Mouse (Mus musculus): ENCODE results near the gene Cyp2u1. TPM values are rescaled to one million over a fixed set of nuclear protein-coding genes. Genes with fewer than 3 reads are reported as not detected.
"Not testable (repeated sequence)": the region's sequence is repeated elsewhere in the genome, so short reads cannot be mapped to it uniquely, and the experiment has no call there.

Cyp2u1 gene
- polyA plus RNA-seq, 1 experiment = 0.90 TPM

GRCm38 (mm10) chr3:131343311-131343710 is 40.3 kb upstream of the Cyp2u1 start:
- no peaks in the 10 kb centered on the region for H3K36me3 ChIP-seq (ENCODE audit: control insufficient read depth, insufficient read depth, low read length, poor library complexity, severe bottlenecking)
- H3K27ac ChIP-seq (ENCODE audit: insufficient read depth, low read length) = no peak overlapping the region
- no peak for TF ChIP-seq EP300 (IDR thresholded peaks at IDR 0.05; ENCODE audit: insufficient read depth, low read depth, low read length)
- TF ChIP-seq CTCF (IDR thresholded peaks at IDR 0.05; ENCODE audit: low read depth, low read length) = no peak
- no peak for TF ChIP-seq POLR2A (IDR thresholded peaks at IDR 0.05; ENCODE audit: insufficient read depth, low read length)
- H3K4me1 ChIP-seq (ENCODE audit: control insufficient read depth, insufficient read depth, low read length) = no peaks in the 10 kb centered on the region
- H3K4me3 ChIP-seq (ENCODE audit: low read depth, low read length) = no peak overlapping the region
- H3K9me3 ChIP-seq (replicated peaks; ENCODE audit: control insufficient read depth, insufficient read depth, low read length, poor library complexity, severe bottlenecking) = no peaks in the 10 kb centered on the region; the same call in none of the 2 replicates
- no peaks in the 10 kb centered on the region; the same call in 1 of the 2 replicates for H3K27me3 ChIP-seq (ENCODE audit: control insufficient read depth, insufficient read depth, low read length, poor library complexity, severe bottlenecking)
- no peak overlapping the region for H3K9ac ChIP-seq (ENCODE audit: low read depth, poor library complexity, severe bottlenecking)

GRCm38 (mm10) chr3:131340885-131341284 is 37.9 kb upstream of the Cyp2u1 start:
- no peaks in the 10 kb centered on the region for H3K36me3 ChIP-seq (ENCODE audit: control insufficient read depth, insufficient read depth, low read length, poor library complexity, severe bottlenecking)
- peaks cover 10% of the 10 kb centered on the region for H3K9me3 ChIP-seq (replicated peaks; ENCODE audit: control insufficient read depth, insufficient read depth, low read length, poor library complexity, severe bottlenecking)
- H3K9ac ChIP-seq (ENCODE audit: low read depth, poor library complexity, severe bottlenecking) = no peak overlapping the region
- H3K4me1 ChIP-seq (ENCODE audit: control insufficient read depth, insufficient read depth, low read length) = no peaks in the 10 kb centered on the region
- TF ChIP-seq CTCF (IDR thresholded peaks at IDR 0.05; ENCODE audit: low read depth, low read length) = no peak
- TF ChIP-seq EP300 (IDR thresholded peaks at IDR 0.05; ENCODE audit: insufficient read depth, low read depth, low read length) = no peak
- TF ChIP-seq POLR2A (IDR thresholded peaks at IDR 0.05; ENCODE audit: insufficient read depth, low read length) = no peak
- no peak overlapping the region for H3K27ac ChIP-seq (ENCODE audit: insufficient read depth, low read length)
- H3K4me3 ChIP-seq (ENCODE audit: low read depth, low read length) = no peak overlapping the region
- H3K27me3 ChIP-seq (ENCODE audit: control insufficient read depth, insufficient read depth, low read length, poor library complexity, severe bottlenecking) = no peaks in the 10 kb centered on the region; the same call in 1 of the 2 replicates

GRCm38 (mm10) chr3:131339280-131339679 is 36.3 kb upstream of the Cyp2u1 start:
- peaks cover 10% of the 10 kb centered on the region for H3K9me3 ChIP-seq (replicated peaks; ENCODE audit: control insufficient read depth, insufficient read depth, low read length, poor library complexity, severe bottlenecking)
- no peaks in the 10 kb centered on the region for H3K4me1 ChIP-seq (ENCODE audit: control insufficient read depth, insufficient read depth, low read length)
- no peak overlapping the region for H3K9ac ChIP-seq (ENCODE audit: low read depth, poor library complexity, severe bottlenecking)
- no peaks in the 10 kb centered on the region for H3K36me3 ChIP-seq (ENCODE audit: control insufficient read depth, insufficient read depth, low read length, poor library complexity, severe bottlenecking)
- H3K27ac ChIP-seq (ENCODE audit: insufficient read depth, low read length) = no peak overlapping the region
- no peaks in the 10 kb centered on the region; the same call in 1 of the 2 replicates for H3K27me3 ChIP-seq (ENCODE audit: control insufficient read depth, insufficient read depth, low read length, poor library complexity, severe bottlenecking)
- TF ChIP-seq CTCF (IDR thresholded peaks at IDR 0.05; ENCODE audit: low read depth, low read length) (no peak), EP300 (IDR thresholded peaks at IDR 0.05; ENCODE audit: insufficient read depth, low read depth, low read length) (no peak), POLR2A (IDR thresholded peaks at IDR 0.05; ENCODE audit: insufficient read depth, low read length) (no peak)
- H3K4me3 ChIP-seq (ENCODE audit: low read depth, low read length) = no peak overlapping the region

- H3K9me3 ChIP-seq (replicated peaks; ENCODE audit: control insufficient read depth, insufficient read depth, low read length, poor library complexity, severe bottlenecking); H3K9ac ChIP-seq (ENCODE audit: low read depth, poor library complexity, severe bottlenecking); H3K36me3 ChIP-seq (ENCODE audit: control insufficient read depth, insufficient read depth, low read length, poor library complexity, severe bottlenecking); H3K27me3 ChIP-seq (ENCODE audit: control insufficient read depth, insufficient read depth, low read length, poor library complexity, severe bottlenecking); H3K27ac ChIP-seq (ENCODE audit: insufficient read depth, low read length); H3K4me1 ChIP-seq (ENCODE audit: control insufficient read depth, insufficient read depth, low read length); H3K4me3 ChIP-seq (ENCODE audit: low read depth, low read length): not testable (repeated sequence)
Measured at GRCm38 (mm10) chr3:131337749-131338148, 34.7 kb upstream of the Cyp2u1 start.

- TF ChIP-seq EP300 (IDR thresholded peaks at IDR 0.05; ENCODE audit: insufficient read depth, low read depth, low read length) (no peak), POLR2A (IDR thresholded peaks at IDR 0.05; ENCODE audit: insufficient read depth, low read length) (no peak), CTCF (IDR thresholded peaks at IDR 0.05; ENCODE audit: low read depth, low read length) (no peak)
- Histone ChIP-seq H3K27me3 (ENCODE audit: control insufficient read depth, insufficient read depth, low read length, poor library complexity, severe bottlenecking) (no peaks in the 10 kb centered on the region; the same call in 1 of the 2 replicates), H3K9me3 (replicated peaks; ENCODE audit: control insufficient read depth, insufficient read depth, low read length, poor library complexity, severe bottlenecking) (peaks cover 10% of the 10 kb centered on the region), H3K9ac (ENCODE audit: low read depth, poor library complexity, severe bottlenecking) (no peak overlapping the region), H3K36me3 (ENCODE audit: control insufficient read depth, insufficient read depth, low read length, poor library complexity, severe bottlenecking) (no peaks in the 10 kb centered on the region), H3K4me1 (ENCODE audit: control insufficient read depth, insufficient read depth, low read length) (no peaks in the 10 kb centered on the region), H3K27ac (ENCODE audit: insufficient read depth, low read length) (no peak overlapping the region), H3K4me3 (ENCODE audit: low read depth, low read length) (no peak overlapping the region)
Measured at GRCm38 (mm10) chr3:131336629-131337028, 33.6 kb upstream of the Cyp2u1 start.

- H3K27me3 ChIP-seq (ENCODE audit: control insufficient read depth, insufficient read depth, low read length, poor library complexity, severe bottlenecking) = no peaks in the 10 kb centered on the region
- no peaks in the 10 kb centered on the region for H3K36me3 ChIP-seq (ENCODE audit: control insufficient read depth, insufficient read depth, low read length, poor library complexity, severe bottlenecking)
- TF ChIP-seq CTCF (IDR thresholded peaks at IDR 0.05; ENCODE audit: low read depth, low read length) (no peak), EP300 (IDR thresholded peaks at IDR 0.05; ENCODE audit: insufficient read depth, low read depth, low read length) (no peak), POLR2A (IDR thresholded peaks at IDR 0.05; ENCODE audit: insufficient read depth, low read length) (no peak)
- no peaks in the 10 kb centered on the region for H3K4me1 ChIP-seq (ENCODE audit: control insufficient read depth, insufficient read depth, low read length)
- H3K27ac ChIP-seq (ENCODE audit: insufficient read depth, low read length) = no peak overlapping the region
- peaks cover 10% of the 10 kb centered on the region for H3K9me3 ChIP-seq (replicated peaks; ENCODE audit: control insufficient read depth, insufficient read depth, low read length, poor library complexity, severe bottlenecking)
- no peak overlapping the region for H3K4me3 ChIP-seq (ENCODE audit: low read depth, low read length)
- H3K9ac ChIP-seq (ENCODE audit: low read depth, poor library complexity, severe bottlenecking) = no peak overlapping the region
Measured at GRCm38 (mm10) chr3:131335117-131335547, 32.1 kb upstream of the Cyp2u1 start.

All from ES-Bruce4 (cell line).